Mouse (Mus musculus): ENCODE results near the gene Ak1.

The Ak1 gene

GRCm38 (mm10) chr2:32621517-32621859 is at the start of gene Ak1:
Gene Ak1, plus strand, starts transcription at chr2:32621758.
- no peak for DNase-seq (ENCODE audit: low spot score in 2 of 2)

GRCm38 (mm10) chr2:32572196-32572595 is 49.4 kb upstream of the Ak1 start:
- no peak for DNase-seq (ENCODE audit: low spot score in 2 of 2)

- no peak for DNase-seq (ENCODE audit: low spot score in 2 of 2)
Observed at GRCm38 (mm10) chr2:32574497-32574896, 47.1 kb upstream of the Ak1 start, which contains the start of gene Pip5kl1. Gene Pip5kl1, plus strand, starts transcription at chr2:32574797.

- DNase-seq (ENCODE audit: low spot score in 2 of 2), result peak; percentile 45 to 76
Observed at GRCm38 (mm10) chr2:32574901-32575585, 46.5 kb upstream of the Ak1 start.

- DNase-seq (ENCODE audit: low spot score in 2 of 2), result peak in 1 of 2 experiments; percentile 67
Observed at GRCm38 (mm10) chr2:32575586-32576160, 45.9 kb upstream of the Ak1 start, which contains the start of gene 9430097D07Rik. Gene 9430097D07Rik, minus strand, starts transcription at chr2:32575684.

GRCm38 (mm10) chr2:32576532-32576931 is 45.0 kb upstream of the Ak1 start:
- no peak for DNase-seq (ENCODE audit: low spot score in 2 of 2)

GRCm38 (mm10) chr2:32578146-32579046 is 43.2 kb upstream of the Ak1 start:
- no peak for DNase-seq (ENCODE audit: low spot score in 2 of 2)

- peak in 1 of 2 experiments; percentile 53 for DNase-seq (ENCODE audit: low spot score in 2 of 2)
Observed at GRCm38 (mm10) chr2:32581450-32582095, 40.0 kb upstream of the Ak1 start.

GRCm38 (mm10) chr2:32582830-32583799 is 38.4 kb upstream of the Ak1 start:
- peak; percentile 66 to 83 for DNase-seq (ENCODE audit: low spot score in 2 of 2)

- DNase-seq (ENCODE audit: low spot score in 2 of 2), result no peak
Observed at GRCm38 (mm10) chr2:32585149-32585714, 36.3 kb upstream of the Ak1 start.

- DNase-seq (ENCODE audit: low spot score in 2 of 2), result peak; percentile 75 to 91
Observed at GRCm38 (mm10) chr2:32586871-32587351, 34.6 kb upstream of the Ak1 start, which contains the start of gene St6galnac4. Gene St6galnac4, plus strand, starts transcription at chr2:32587095.

GRCm38 (mm10) chr2:32587731-32588321 is 33.7 kb upstream of the Ak1 start:
- DNase-seq (ENCODE audit: low spot score in 2 of 2), result peak; percentile 44 to 62

- DNase-seq (ENCODE audit: low spot score in 2 of 2), result no peak
Observed at GRCm38 (mm10) chr2:32589213-32589795, 32.3 kb upstream of the Ak1 start.

GRCm38 (mm10) chr2:32590224-32590623 is 31.3 kb upstream of the Ak1 start:
- DNase-seq (ENCODE audit: low spot score in 2 of 2), result no peak

- no peak for DNase-seq (ENCODE audit: low spot score in 2 of 2)
Observed at GRCm38 (mm10) chr2:32591249-32591648, 30.3 kb upstream of the Ak1 start.

GRCm38 (mm10) chr2:32596725-32597124 is 24.8 kb upstream of the Ak1 start:
- no peak for DNase-seq (ENCODE audit: low spot score in 2 of 2)

- DNase-seq (ENCODE audit: low spot score in 2 of 2), result no peak
Observed at GRCm38 (mm10) chr2:32597248-32597647, 24.3 kb upstream of the Ak1 start.

- DNase-seq (ENCODE audit: low spot score in 2 of 2), result no peak
Observed at GRCm38 (mm10) chr2:32597699-32598098, 23.9 kb upstream of the Ak1 start.

- no peak for DNase-seq (ENCODE audit: low spot score in 2 of 2)
Observed at GRCm38 (mm10) chr2:32598506-32598905, 23.1 kb upstream of the Ak1 start.

All from spleen, postnatal 10 days (tissue).